Mouse (Mus musculus) CD8-positive naive resting alpha-beta T cell, adult 57 days (primary cell): Measurements from ENCODE around the gene Gm21822. TPM values are rescaled to one million over a fixed set of nuclear protein-coding genes. Genes with fewer than 3 reads are reported as not detected.

Experiments used
- total RNA-seq: library from RNA; stranded (reverse); gene quantifications from one replicate; pipeline ENCODE4 v1.2.4, GENCODE M21; 2023

Gm21822 gene
- total RNA-seq = not detected

GRCm38 (mm10) chrY:18654182-18654581 lies at the start of gene Gm21822:
Gene Gm21822, plus strand, starts transcription at chrY:18654482.

